Mouse (Mus musculus) CD4-positive helper T cell, adult 2 months (primary cell): ENCODE data around the gene Fam217a.
"Not testable (repeated sequence)": the region's sequence is repeated elsewhere in the genome, so short reads cannot be mapped to it uniquely, and the experiment has no call there.

Experiments
- DNase-seq: peaks from one replicate; pipeline ENCODE4 v3.0.0-alpha.2; 2012; ENCODE audit warnings: low read depth, missing footprints, low spot score

Gene Fam217a

DNA sequence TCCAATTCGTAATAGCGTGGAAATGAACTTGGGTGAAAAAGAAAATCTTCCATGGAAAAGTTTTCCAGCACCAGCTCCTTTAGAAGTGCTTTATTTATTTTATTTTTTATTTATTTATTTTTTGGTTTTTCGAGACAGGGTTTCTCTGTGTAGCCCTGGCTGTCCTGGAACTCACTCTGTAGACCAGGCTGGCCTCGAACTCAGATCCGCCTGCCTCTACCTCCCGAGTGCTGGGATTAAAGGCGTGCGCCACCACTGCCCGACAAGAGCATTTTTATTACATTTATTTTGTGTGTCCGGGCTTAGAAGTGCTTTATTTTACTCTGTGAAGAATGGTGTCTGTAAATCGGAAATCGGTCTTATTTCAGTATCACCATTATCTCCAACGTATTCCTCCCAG lies 49.4 kb downstream of the Fam217a start:
- not testable (repeated sequence) for DNase-seq

DNA sequence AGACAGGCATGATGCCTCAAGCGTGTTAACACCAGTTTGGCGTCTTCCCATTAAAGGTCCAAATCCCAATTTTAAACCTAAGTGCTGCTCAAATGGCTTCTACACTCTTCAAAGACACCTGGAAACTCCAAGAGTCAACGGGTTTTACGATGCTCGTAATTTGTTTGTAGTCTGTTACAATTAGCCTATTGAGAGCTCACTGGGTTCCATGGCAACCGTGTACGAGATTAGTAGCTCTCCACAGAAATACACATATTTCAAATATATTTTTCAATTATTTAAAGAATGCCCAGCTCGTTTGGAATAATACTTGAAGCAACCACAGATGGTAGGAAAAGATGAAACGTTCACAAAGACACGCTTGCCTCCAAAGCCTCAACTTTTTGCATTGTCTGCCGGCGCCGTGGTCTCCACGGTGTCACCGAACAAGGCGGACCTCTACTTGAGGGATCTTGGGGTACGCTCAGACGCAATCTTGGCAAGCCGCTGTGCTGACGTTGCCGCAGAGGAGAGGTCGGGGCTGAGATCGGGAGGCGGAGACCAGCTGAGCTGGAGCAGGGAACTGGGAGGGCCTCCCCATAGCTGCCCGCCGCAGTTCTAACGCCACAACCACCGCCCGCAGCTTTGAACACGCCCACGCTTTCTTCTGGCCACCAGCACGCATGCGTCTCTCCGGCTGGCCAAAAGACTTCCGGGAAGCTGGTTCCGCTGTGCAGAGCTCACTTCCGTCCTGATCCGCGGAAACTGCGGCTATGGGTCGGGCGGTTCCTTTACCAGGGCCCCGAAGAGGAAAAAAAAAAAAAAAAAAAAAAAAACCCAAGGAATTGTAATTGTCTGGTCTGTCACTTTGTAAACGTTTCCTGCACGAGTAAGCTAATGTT lies 50.1 kb downstream of the Fam217a start:
- DNase-seq = peak; percentile 93

DNA sequence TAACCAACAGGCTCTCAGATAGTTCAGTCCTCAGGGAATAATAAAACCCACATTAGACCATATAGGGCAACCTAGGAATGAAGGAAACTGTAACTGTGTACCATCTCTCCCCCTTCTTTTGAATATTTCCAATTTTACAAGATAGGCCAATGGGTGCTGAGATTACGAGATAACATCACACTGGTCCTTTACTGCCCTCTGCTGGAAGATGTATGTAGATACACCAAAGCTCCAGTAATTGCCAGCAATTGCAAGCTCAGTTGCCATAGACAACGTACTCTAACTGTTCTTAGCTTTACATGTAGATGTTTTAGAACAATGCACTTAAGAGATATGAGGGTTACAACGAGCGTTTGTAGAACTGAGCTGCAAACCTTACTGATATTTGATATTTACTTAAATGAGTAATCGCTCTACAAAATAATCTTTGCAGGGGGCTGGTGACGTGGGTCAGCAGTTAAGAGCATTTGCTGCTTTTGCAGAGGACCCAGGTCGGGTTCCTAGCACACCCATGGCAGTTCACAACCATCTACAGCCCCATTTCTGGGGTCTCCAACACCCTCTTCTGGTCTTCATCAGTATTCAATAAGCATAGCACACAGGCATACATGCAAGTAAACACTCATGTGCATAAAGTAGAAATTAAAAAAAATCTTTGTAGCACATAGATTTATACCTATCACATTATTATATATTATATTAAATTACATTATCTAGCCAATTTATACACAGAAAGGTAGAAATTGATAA lies 59.5 kb downstream of the Fam217a start:
- DNase-seq = peak; percentile 63

DNA sequence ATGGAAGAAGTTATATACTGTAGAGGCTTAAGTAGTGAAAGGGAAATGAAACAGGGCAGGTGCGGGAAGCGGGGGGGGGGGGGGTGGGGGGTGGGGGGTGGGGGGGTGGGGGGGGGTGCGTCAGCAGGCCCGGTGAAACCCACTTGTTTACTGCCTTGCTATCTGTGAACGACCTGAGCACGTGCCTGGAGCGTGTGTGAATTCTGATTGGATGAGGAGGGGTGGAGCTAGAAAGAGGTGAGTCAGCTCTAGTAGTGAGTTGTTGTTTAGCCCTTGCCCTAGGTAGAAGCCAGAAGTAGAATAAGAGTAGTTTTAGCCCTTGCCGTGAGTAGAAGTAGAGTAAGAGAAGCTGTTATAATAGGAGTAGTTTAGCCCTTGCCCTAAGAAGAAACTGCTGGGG lies 62.9 kb downstream of the Fam217a start:
- not testable (repeated sequence) for DNase-seq
